Mouse (Mus musculus): ENCODE results near the gene Dscam. TPM values are rescaled to one million over a fixed set of nuclear protein-coding genes. Genes with fewer than 3 reads are reported as not detected.

Dscam gene
- polyA plus RNA-seq, 1 experiment, result not detected

DNA sequence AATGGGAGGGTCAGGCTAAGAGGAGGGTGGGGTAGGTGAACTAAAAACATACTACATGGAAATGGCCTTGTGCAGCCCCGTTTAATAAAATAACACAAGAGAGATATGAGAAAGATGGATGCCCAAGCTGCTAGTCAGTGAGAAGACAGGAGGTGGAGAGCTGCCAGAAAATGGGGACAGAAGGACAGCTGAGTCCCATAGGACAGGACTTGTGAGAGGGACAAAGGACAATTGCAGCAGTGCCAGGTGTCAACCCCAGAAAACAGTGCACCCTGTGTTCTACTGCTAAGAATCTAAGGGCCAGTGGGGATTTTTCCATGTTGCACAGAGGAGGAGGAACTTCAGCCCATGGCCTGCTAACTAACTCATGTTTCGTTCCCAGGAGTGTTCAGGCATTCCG lies 470.0 kb downstream of the Dscam start:
- Histone ChIP-seq H3K4me3 (ENCODE audit: insufficient read depth, low read depth, low read length) (no peak overlapping the region), H3K4me1 (ENCODE audit: control insufficient read depth, insufficient read depth, insufficient read length, low read length) (no peaks in the 10 kb centered on the region), H3K27ac (replicated peaks; ENCODE audit: low read depth, low read length) (no peak overlapping the region)

DNA sequence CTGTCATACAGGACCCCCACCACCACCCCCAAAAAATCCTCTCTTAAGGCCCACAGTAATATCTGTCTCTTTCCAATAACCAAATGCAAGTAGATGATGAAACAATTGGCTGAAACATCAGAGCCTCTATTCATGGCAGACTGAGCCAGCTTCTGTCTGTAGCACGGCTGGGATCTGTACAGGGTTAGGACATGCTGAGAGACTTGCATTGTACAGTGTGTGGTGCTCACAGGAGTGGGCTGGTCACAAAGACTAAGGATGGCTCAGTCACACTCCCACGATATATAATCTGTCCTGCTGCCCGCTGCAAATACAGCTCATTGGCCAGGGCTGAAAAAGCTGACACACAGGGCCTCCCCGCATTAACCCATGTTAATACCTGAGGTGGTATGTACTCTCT lies 474.7 kb downstream of the Dscam start:
- H3K4me1 ChIP-seq (ENCODE audit: control insufficient read depth, insufficient read depth, insufficient read length, low read length), result no peaks in the 10 kb centered on the region
- H3K27ac ChIP-seq (replicated peaks; ENCODE audit: low read depth, low read length), result no peak overlapping the region
- no peak overlapping the region for H3K4me3 ChIP-seq (ENCODE audit: insufficient read depth, low read depth, low read length)

DNA sequence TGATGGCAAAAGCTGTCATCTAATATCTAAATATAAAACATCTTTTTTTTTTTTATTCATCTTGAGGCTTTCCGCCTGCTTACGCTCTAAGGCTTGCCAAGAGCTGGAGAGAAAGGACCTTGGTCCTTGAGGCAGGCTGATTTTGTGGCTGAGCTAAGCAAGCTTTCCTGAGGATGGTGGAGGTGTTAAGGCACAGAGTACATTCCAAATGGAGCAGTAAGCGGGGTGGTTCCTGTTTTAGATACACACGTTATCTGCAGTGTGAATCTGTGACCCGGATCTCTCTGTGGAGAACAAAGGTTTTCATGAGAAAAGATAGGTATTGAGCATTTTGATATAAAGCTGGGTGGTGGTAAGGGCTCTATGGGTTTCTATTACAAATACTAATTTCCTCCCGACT lies 479.0 kb downstream of the Dscam start:
- H3K4me1 ChIP-seq (ENCODE audit: control insufficient read depth, insufficient read depth, insufficient read length, low read length), result no peaks in the 10 kb centered on the region
- no peak overlapping the region for H3K4me3 ChIP-seq (ENCODE audit: insufficient read depth, low read depth, low read length)
- H3K27ac ChIP-seq (replicated peaks; ENCODE audit: low read depth, low read length), result no peak overlapping the region

DNA sequence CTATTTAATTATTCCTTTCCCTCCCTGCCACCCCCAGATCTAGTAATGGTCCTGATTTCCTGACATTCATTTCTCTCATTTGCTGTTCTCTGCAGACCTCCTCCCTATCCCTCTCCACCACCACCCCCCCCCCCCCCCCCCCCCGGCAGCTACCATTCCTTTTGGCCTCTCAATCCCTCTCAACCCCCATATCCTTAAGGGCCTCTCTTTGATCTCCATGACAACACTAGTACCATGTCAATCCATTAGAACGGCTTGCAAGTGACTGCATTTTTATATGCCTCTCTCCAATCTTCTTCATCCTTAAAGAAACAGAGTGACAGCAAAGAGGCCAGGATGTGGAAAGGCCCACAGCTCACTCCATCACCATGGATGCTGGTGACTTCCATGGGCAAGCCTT lies 480.5 kb downstream of the Dscam start:
- H3K27ac ChIP-seq (replicated peaks; ENCODE audit: low read depth, low read length), result no peak overlapping the region
- no peaks in the 10 kb centered on the region for H3K4me1 ChIP-seq (ENCODE audit: control insufficient read depth, insufficient read depth, insufficient read length, low read length)
- H3K4me3 ChIP-seq (ENCODE audit: insufficient read depth, low read depth, low read length), result no peak overlapping the region

DNA sequence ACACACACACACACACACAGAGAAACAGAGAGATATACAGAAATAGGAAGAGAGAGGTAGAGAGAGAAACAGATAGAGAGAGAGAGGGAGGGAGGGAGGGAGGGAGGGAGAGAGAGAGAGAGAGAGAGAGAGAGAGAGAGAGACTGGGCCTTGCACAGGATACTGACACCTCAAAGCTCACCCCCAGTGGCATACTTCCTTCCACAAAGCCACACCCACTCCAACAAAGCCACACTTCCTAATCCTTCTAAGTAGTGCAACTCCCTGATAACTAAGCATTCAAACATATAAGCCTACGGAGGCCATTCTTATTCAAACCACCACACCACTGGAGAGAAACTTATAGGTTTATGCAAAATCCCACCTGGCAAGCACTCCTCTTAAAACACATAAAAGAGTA lies 481.1 kb downstream of the Dscam start:
- Histone ChIP-seq H3K4me1 (ENCODE audit: control insufficient read depth, insufficient read depth, insufficient read length, low read length) (no peaks in the 10 kb centered on the region), H3K27ac (replicated peaks; ENCODE audit: low read depth, low read length) (no peak overlapping the region), H3K4me3 (ENCODE audit: insufficient read depth, low read depth, low read length) (no peak overlapping the region)

DNA sequence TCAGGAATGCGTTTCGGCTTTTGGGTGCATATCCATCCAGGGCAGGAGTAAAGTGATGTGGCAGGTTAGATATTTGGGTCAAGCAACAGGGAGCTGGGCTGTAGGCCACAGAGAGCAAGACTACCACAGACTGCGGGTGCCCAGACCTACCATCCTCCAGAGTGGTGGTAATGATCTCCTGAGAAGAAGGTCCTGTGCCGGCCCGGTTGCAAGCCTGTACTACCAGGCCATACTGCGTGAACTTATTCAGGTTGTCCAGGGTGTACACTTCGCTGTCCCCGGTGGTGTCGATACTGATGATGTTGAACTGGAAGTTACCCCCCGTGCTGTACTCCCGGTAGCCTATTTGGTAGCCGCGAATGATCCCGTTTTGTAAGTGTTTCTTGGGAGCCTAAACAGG lies 485.5 kb downstream of the Dscam start:
- no peak overlapping the region for H3K27ac ChIP-seq (replicated peaks; ENCODE audit: low read depth, low read length)
- no peak overlapping the region for H3K4me3 ChIP-seq (ENCODE audit: insufficient read depth, low read depth, low read length)

DNA sequence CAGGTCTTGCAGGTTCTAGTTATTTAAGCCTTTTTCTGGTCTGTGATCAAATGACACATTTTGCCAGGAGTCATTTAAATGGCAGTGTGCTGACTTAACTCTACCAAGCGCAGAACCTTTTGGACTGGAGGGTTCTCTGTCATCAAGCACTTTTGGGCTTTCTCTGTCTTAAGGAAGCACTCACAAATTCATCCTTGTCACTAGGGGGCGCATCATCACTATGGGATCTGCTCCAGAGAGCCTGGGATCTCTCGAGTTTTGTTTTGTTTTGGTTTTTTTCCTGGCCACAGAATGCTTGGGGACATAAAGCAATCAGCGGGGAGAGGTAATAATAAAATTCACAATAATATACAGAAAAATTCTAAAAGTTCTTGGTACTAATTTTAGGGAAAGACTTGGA lies 486.0 kb downstream of the Dscam start:
- Histone ChIP-seq H3K27ac (replicated peaks; ENCODE audit: low read depth, low read length) (no peak overlapping the region), H3K4me3 (ENCODE audit: insufficient read depth, low read depth, low read length) (no peak overlapping the region), H3K4me1 (ENCODE audit: control insufficient read depth, insufficient read depth, insufficient read length, low read length) (no peaks in the 10 kb centered on the region)

More for the DNA sequence above, 485.5 kb downstream of the Dscam start:
- no peaks in the 10 kb centered on the region for H3K4me1 ChIP-seq (ENCODE audit: control insufficient read depth, insufficient read depth, insufficient read length, low read length)

DNA sequence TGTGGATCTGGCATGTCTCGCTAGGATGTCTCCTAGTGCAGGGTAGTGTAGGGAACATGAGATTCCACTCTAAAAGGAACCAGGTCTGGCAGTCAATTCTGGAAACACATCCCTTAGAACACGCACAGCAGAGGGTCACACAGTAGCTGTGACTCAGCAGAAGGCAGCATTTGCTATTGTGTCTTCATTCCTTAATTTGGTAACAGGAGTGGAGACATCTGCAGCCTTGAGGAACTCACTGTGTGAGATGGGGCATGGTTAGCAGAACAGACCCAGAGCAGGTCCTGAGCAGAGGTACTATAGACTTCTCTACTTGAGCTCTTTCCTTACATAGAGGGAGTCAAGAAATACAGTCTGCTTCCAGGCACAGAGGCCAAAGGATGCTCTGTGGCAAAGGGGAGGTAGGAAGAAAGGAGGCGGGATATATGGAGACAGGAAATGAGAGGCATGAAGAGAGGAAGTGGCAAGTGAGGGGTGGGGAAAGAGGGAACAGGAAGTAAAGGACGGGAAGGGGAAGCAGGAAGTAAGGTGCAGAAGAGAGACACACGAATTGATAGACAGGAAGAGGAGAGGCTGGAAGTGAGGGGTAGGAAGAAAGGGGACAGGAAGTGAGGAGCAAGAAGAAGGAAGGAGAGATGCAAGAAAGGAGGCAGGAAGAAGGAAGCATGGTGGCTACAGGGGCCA lies 488.1 kb downstream of the Dscam start:
- Histone ChIP-seq H3K4me3 (ENCODE audit: insufficient read depth, low read depth, low read length) (no peak overlapping the region), H3K4me1 (ENCODE audit: control insufficient read depth, insufficient read depth, insufficient read length, low read length) (no peaks in the 10 kb centered on the region), H3K27ac (replicated peaks; ENCODE audit: low read depth, low read length) (no peak overlapping the region)

DNA sequence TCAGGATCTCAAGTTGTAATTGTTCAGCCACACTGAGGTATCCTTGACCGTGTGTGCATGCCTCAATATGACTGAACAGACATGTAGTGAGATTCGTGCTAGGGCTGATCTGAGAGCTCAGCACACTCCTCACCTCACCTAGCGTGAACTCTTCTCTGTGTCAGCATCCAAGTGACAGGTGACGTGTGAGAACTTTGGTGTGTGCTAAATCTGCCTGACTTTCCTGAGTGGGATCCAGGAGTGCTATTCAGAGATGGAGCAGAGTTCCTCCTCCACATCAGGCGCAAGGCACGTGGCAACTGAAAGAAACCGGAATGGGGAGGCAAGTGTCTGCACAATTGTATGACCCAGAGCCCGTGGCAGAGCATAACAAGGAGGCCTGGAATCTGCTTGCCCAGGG lies 490.6 kb downstream of the Dscam start:
- H3K4me1 ChIP-seq (ENCODE audit: control insufficient read depth, insufficient read depth, insufficient read length, low read length), result no peaks in the 10 kb centered on the region
- no peak overlapping the region for H3K4me3 ChIP-seq (ENCODE audit: insufficient read depth, low read depth, low read length)
- no peak overlapping the region for H3K27ac ChIP-seq (replicated peaks; ENCODE audit: low read depth, low read length)

DNA sequence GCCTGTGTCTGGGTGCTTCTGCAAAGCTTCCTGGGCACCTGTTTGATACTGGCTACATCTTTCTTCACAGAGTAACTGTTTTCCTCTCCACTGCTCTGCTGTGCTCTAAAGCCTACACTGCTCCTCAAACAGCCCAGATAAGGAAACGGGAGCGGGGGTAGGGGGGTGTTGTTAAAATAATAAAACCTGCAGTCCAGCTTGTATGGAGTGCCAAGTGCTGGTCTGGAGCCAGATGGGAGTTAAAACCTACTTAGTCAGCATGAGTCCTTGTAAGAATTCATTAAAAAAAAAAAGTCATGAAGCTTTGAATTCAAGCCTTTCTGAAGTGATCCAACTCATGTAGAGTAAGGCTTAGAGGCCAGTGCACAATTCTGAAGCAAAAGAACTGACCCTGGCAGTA lies 493.1 kb downstream of the Dscam start:
- H3K4me1 ChIP-seq (ENCODE audit: control insufficient read depth, insufficient read depth, insufficient read length, low read length), result no peaks in the 10 kb centered on the region
- H3K4me3 ChIP-seq (ENCODE audit: insufficient read depth, low read depth, low read length), result no peak overlapping the region
- no peak overlapping the region for H3K27ac ChIP-seq (replicated peaks; ENCODE audit: low read depth, low read length)

DNA sequence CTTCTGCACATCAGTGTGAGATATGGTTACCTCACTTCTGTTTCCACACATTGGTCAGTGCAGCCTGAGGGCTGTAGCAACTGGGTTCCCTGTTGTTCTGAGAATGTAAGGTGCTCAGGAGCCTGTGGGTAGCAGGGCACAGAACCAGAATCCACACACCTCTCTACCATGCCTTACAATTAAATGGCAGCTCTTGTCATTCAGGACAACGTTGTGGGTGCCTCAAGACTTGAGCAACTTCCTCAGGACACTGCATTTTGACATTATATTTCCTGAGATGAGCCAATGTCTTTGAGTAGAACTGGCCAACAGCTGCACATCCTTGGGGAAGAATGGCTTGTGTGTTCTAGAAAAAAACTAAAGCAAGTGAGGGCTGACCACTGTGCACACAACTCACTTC lies 493.9 kb downstream of the Dscam start:
- H3K4me1 ChIP-seq (ENCODE audit: control insufficient read depth, insufficient read depth, insufficient read length, low read length), result no peaks in the 10 kb centered on the region
- no peak overlapping the region for H3K27ac ChIP-seq (replicated peaks; ENCODE audit: low read depth, low read length)
- no peak overlapping the region for H3K4me3 ChIP-seq (ENCODE audit: insufficient read depth, low read depth, low read length)

DNA sequence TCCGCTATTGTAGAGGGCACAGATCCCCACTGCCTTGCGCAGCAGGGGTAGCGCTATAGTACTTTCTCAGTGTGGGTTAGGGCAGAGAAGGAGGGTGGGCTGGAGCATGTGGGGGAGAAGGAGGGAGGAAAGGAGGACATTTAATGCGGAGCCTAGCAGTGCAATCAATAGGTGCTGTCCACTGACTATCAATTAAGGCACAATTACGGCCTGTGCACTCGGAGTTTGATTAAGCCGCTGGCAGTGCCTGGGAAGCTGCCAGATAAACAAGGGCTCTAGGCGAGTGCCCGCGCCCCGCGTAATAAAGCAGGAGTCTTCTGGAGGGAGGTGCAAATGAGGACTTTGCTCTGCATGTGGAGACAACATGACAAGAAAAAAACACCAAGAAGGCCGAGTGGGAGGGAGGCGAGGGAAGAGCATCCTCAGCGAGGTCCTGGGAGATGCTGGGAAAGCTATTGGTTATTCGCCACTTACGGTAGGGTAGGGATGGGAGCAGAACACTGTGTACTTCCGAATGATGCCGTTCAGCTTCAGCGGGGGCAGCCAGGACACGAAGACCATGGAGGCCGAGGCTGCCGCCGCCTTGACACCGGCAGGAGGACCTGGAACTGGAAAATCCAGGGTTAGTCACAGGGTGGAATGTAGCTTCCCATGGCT lies 497.2 kb downstream of the Dscam start:
- no peak overlapping the region for H3K4me3 ChIP-seq (ENCODE audit: insufficient read depth, low read depth, low read length)
- no peak overlapping the region for H3K27ac ChIP-seq (replicated peaks; ENCODE audit: low read depth, low read length)
- H3K4me1 ChIP-seq (ENCODE audit: control insufficient read depth, insufficient read depth, insufficient read length, low read length), result no peaks in the 10 kb centered on the region

DNA sequence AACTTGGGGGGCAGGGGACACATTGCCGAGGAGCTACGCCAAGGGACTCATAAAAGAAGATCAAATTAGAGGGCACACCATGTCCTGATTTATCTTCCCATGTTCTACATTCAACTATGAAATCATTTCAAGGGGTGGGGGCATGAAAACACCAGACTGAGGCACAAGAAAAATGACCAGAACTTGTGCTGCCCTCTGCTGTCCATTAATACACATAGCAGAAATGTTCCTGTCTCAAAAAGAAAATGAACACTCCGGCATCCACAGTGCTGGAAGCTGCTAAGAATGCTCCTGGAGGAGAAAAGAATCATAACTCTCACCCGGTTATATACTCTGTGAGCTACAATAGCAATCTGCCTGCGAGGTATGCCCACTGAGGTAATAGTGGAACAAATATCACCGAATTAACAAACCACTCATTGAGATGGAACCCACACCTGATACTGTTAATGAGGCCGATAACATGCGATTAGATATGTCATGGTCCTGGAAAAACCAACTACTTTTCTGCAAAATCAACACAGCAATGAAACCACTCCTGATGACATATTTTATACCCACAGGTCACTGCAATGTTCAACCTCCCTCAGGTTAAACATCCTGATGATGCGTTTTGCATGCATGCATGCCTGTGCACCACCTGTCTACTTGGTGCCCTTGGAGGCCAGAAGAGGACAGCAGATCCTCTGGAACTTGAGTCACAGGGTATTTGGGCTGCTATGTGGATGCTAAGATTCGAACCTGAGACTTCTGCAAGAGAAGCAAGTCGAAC lies 498.8 kb downstream of the Dscam start:
- Histone ChIP-seq H3K27ac (replicated peaks; ENCODE audit: low read depth, low read length) (no peak overlapping the region), H3K4me3 (ENCODE audit: insufficient read depth, low read depth, low read length) (no peak overlapping the region), H3K4me1 (ENCODE audit: control insufficient read depth, insufficient read depth, insufficient read length, low read length) (no peaks in the 10 kb centered on the region)

DNA sequence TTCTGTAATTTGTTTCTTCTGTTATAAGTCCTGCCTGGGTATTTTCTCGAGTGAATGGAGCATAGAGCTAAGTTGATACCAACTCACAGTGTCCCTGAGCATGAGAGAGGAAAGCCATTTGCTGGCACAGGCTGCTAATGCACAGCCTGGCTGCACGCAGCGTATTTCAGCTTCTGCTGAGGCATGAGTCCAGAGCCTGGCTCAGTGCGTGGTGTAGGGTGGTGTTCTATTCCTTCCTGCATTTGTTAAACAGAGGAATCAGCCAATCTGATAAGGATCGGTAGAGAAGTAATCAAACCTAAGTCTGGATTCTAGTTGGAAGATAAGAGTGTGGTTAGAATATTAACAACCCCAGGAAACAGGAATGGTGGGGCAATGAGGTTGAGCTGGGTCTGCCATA lies 500.8 kb downstream of the Dscam start:
- no peak overlapping the region for H3K4me3 ChIP-seq (ENCODE audit: insufficient read depth, low read depth, low read length)
- H3K4me1 ChIP-seq (ENCODE audit: control insufficient read depth, insufficient read depth, insufficient read length, low read length), result no peaks in the 10 kb centered on the region
- no peak overlapping the region for H3K27ac ChIP-seq (replicated peaks; ENCODE audit: low read depth, low read length)

DNA sequence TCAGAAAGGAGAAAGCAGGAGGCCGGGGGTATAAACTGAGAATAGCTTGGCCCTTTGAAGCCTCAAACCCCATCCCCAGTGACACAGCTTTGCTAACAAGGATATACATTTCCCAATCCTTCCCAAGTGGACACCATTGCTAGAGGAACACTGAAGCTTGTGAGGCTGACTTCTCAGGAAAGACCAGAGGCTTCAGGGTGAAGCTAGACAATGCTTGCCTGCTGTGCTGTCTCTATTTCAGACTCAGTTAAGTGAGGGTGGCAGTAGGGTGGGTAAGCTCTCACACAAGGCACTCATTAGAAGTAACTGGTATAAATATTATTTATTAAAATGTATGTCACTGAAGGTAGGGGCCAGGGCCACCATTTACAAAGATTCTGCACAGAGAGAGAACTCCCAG lies 502.1 kb downstream of the Dscam start:
- Histone ChIP-seq H3K27ac (replicated peaks; ENCODE audit: low read depth, low read length) (no peak overlapping the region), H3K4me1 (ENCODE audit: control insufficient read depth, insufficient read depth, insufficient read length, low read length) (no peaks in the 10 kb centered on the region), H3K4me3 (ENCODE audit: insufficient read depth, low read depth, low read length) (no peak overlapping the region)

DNA sequence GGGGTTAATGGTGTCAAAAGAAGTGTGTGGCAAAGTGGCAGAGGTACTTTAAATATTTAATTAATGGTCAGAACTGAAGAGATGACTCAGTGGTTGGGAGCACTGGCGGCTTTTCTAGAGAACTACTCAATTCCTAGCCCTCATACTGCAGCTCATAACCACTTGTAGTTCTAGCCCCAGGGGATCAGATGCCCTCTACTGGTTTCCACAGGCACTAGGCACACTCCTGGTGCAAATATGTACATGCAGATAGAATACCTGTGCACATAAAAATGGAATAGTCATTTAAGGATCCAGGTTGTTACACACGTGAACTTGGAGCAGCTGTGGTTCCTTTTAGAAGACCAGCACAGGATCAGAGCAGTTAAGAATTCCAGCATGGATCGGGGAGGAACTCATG lies 509.5 kb downstream of the Dscam start:
- Histone ChIP-seq H3K4me3 (ENCODE audit: insufficient read depth, low read depth, low read length) (no peak overlapping the region), H3K4me1 (ENCODE audit: control insufficient read depth, insufficient read depth, insufficient read length, low read length) (no peaks in the 10 kb centered on the region), H3K27ac (replicated peaks; ENCODE audit: low read depth, low read length) (no peak overlapping the region)
